Mouse (Mus musculus) retina, embryonic 14.5 days (tissue): Measurements from ENCODE around the gene Hps3.
A peak's percentile ranks its signal among the peaks of the same experiment; 100 is the strongest.
"Not testable (repeated sequence)": the region's sequence is repeated elsewhere in the genome, so short reads cannot be mapped to it uniquely, and the experiment has no call there.

Experiments
- DNase-seq: peaks from one replicate; pipeline ENCODE4 v3.0.0-alpha.2; 2015; ENCODE audit warnings: low spot score

Gene Hps3

GRCm38 (mm10) chr3:20034719-20035404, at the start of gene Hps3:
Gene Hps3, minus strand, starts transcription at chr3:20035315.
- peak; percentile 84 for DNase-seq

GRCm38 (mm10) chr3:20082161-20082560, 47.0 kb upstream of the Hps3 start:
- no peak for DNase-seq

- DNase-seq, result no peak
Observed at GRCm38 (mm10) chr3:20076145-20077053, 41.3 kb upstream of the Hps3 start.

- peak; percentile 38 for DNase-seq
Observed at GRCm38 (mm10) chr3:20058197-20058541, 23.1 kb upstream of the Hps3 start.

GRCm38 (mm10) chr3:20057306-20058196, 22.4 kb upstream of the Hps3 start, which contains the start of gene Hltf:
Gene Hltf, plus strand, starts transcription at chr3:20057811.
- peak; percentile 97 for DNase-seq

GRCm38 (mm10) chr3:20044736-20045135, 9.6 kb upstream of the Hps3 start:
- DNase-seq, result not testable (repeated sequence)

- DNase-seq, result not testable (repeated sequence)
Observed at GRCm38 (mm10) chr3:20041461-20041860, 6.3 kb upstream of the Hps3 start.

GRCm38 (mm10) chr3:20036069-20036468, 954 bp upstream of the Hps3 start:
- no peak for DNase-seq

- DNase-seq, result peak; percentile 11
Observed at GRCm38 (mm10) chr3:20033761-20034718, 1.1 kb downstream of the Hps3 start.

GRCm38 (mm10) chr3:20030807-20031206, 4.3 kb downstream of the Hps3 start:
- DNase-seq, result no peak

GRCm38 (mm10) chr3:20028640-20029039, 6.5 kb downstream of the Hps3 start:
- no peak for DNase-seq

- no peak for DNase-seq
Observed at GRCm38 (mm10) chr3:20027788-20028187, 7.3 kb downstream of the Hps3 start.

- no peak for DNase-seq
Observed at GRCm38 (mm10) chr3:20026996-20027689, 8.0 kb downstream of the Hps3 start.

- DNase-seq, result no peak
Observed at GRCm38 (mm10) chr3:20026481-20026880, 8.6 kb downstream of the Hps3 start.

- DNase-seq, result no peak
Observed at GRCm38 (mm10) chr3:20023832-20024231, 11.3 kb downstream of the Hps3 start.

GRCm38 (mm10) chr3:20018076-20018475, 17.0 kb downstream of the Hps3 start:
- no peak for DNase-seq

- DNase-seq, result no peak
Observed at GRCm38 (mm10) chr3:20014454-20014853, 20.7 kb downstream of the Hps3 start.

GRCm38 (mm10) chr3:20010905-20011304, 24.2 kb downstream of the Hps3 start:
- DNase-seq, result not testable (repeated sequence)

GRCm38 (mm10) chr3:20010464-20010863, 24.7 kb downstream of the Hps3 start:
- DNase-seq, result no peak

GRCm38 (mm10) chr3:20007759-20008158, 27.4 kb downstream of the Hps3 start:
- no peak for DNase-seq
